Mouse (Mus musculus) midbrain, embryonic 15.5 days (tissue): ENCODE measurements around the gene Rbm25. TPM values are rescaled to one million over a fixed set of nuclear protein-coding genes. Genes with fewer than 3 reads are reported as not detected.
"Not testable (repeated sequence)": the region's sequence is repeated elsewhere in the genome, so short reads cannot be mapped to it uniquely, and the experiment has no call there.

Experiments used
- ATAC-seq: fragments of 200-750 bp; cut with Nextera tagmentation; replicated peaks from 2 replicates; pipeline ENCODE4 v1.8.0; 2017; ENCODE audit warnings: moderate TSS enrichment
- H3K27ac ChIP-seq: fragments of 300-500 bp; sonication (generic); 2 replicates; pipeline ENCODE4 v1.5.1; 2015; ENCODE audit warnings: mild to moderate bottlenecking, inconsistent platforms
- H3K27me3 ChIP-seq: fragments of 300-500 bp; sonication (generic); replicated peaks from 2 replicates; pipeline ENCODE4 v1.6.1; 2015; ENCODE audit warnings: inconsistent platforms
- H3K36me3 ChIP-seq: fragments of 300-500 bp; sonication (generic); replicated peaks from 2 replicates; pipeline ENCODE4 v1.6.1; 2015; ENCODE audit warnings: inconsistent platforms
- H3K4me1 ChIP-seq: fragments of 300-500 bp; sonication (generic); 2 replicates; pipeline ENCODE4 v1.6.1; 2015; ENCODE audit warnings: inconsistent platforms
- H3K4me2 ChIP-seq: fragments of 300-500 bp; sonication (generic); 2 replicates; pipeline ENCODE4 v1.6.1; 2015; ENCODE audit warnings: inconsistent platforms, mild to moderate bottlenecking, moderate library complexity
- H3K4me3 ChIP-seq: fragments of 300-500 bp; sonication (generic); 2 replicates; pipeline ENCODE4 v1.5.1; 2015; ENCODE audit warnings: mild to moderate bottlenecking, inconsistent platforms
- H3K9ac ChIP-seq: fragments of 300-500 bp; sonication (generic); 2 replicates; pipeline ENCODE4 v1.6.1; 2015; ENCODE audit warnings: mild to moderate bottlenecking, inconsistent platforms
- H3K9me3 ChIP-seq: fragments of 300-500 bp; sonication (generic); 2 replicates; pipeline ENCODE4 v1.6.1; 2016; ENCODE audit warnings: inconsistent platforms
- WGBS: fragments of 180-500 bp; shearing (Covaris S2); methylation state at CpG from one replicate; pipeline ENCODE4 v1.1.7; 2015; ENCODE audit warnings: mixed read lengths; 5-methylcytosine and 5-hydroxymethylcytosine counted together
- polyA plus RNA-seq: library from polyadenylated mRNA; unstranded; fragments of >200 nt; fragmentation: Nextera tagmentation; extraction: Ambion mirVana; gene quantifications from 2 replicates; pipeline ENCODE4 v1.2.1, GENCODE M21; 2015

Gene Rbm25
- polyA plus RNA-seq = 248 and 266 TPM in 2 replicates

DNA sequence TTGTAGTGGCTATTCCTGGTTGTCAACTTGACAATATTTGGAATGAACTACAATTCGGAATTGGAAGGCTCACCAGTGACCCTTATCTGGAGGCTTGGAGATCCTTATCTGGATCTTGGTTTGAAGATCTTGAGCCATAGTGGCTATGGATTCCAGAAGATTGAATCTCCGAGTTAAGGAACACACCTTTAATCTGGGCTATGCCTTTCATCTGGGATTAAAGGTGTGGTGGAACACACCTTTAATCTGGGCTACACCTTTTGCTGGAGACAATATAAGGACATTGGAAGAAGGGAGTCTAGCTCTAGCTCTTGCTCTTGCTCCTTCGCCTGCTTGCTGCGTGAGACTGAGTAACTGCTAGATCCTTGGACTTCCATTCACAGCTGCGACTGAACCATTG lies at the start of gene Rbm25:
Rbm25 (plus strand) TSS at position 301 of the 400 bp plus-strand sequence.
- H3K4me1 ChIP-seq, H3K36me3 ChIP-seq, H3K9me3 ChIP-seq, H3K27me3 ChIP-seq, ATAC-seq: not testable (repeated sequence)
- peak within 1 kb of the TSS; percentile 88 for H3K4me3 ChIP-seq
- H3K4me2 ChIP-seq = peak within 1 kb of the TSS; percentile 62
- peak within 1 kb of the TSS; percentile 90 for H3K9ac ChIP-seq
- peak within 1 kb of the TSS; percentile 97 for H3K27ac ChIP-seq
- no CpG with 5 or more reads among the region's 5 CpGs for WGBS

DNA sequence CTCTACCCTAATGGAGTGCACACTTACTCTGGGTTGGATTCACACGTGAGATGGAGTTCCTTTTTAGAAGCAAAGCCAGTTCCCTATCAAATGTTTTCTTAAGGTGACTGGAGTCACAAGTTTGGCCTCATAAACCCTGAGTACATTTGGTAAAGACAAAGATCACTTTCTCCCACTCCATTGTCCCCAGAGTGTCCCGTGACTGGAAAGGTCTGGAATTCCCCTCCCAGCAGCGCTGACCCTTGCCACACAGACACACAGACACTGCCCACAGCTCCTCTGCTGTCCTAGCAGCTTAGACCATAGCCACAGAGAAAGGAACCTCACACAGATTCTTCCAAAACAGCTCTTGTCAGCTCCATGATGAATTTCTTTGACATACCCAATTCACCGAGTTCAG lies 48.9 kb upstream of the Rbm25 start:
- 0 out of 2 replicates have a peak, but pooled peaks cover 8% of the 10 kb centered on the region for H3K36me3 ChIP-seq
- ATAC-seq = no peak
- H3K4me1 ChIP-seq = peaks cover 12% of the 10 kb centered on the region; the same call in 1 of the 2 replicates
- no peak overlapping the region for H3K4me2 ChIP-seq
- H3K27me3 ChIP-seq = no peaks in the 10 kb centered on the region
- H3K9ac ChIP-seq = no peak overlapping the region
- no peak overlapping the region for H3K4me3 ChIP-seq
- 72% methylated on average over 4 of the region's 4 CpGs for WGBS
- H3K27ac ChIP-seq = no peak overlapping the region
- no peaks in the 10 kb centered on the region for H3K9me3 ChIP-seq

DNA sequence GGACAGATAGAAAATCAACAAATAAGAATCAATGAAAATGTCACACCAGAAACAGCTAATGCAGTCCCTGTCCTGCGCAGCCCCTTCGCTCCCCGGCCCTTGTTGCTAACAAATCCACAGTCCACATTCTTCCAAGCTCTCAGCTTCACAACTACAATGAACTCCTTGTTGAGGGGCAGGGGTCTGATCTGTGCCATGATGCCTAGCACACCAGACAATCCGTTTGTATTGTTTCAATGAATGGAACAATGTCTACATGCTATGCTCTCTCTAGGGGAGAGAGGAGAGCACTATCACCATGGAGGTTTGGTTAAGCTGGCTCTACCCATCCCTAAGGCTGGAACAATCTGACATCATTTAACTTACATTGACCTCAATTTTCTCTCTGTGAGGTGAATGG lies 48.3 kb upstream of the Rbm25 start:
- Histone ChIP-seq H3K36me3 (0 out of 2 replicates have a peak, but pooled peaks cover 12% of the 10 kb centered on the region), H3K9ac (no peak overlapping the region), H3K4me1 (peaks cover 12% of the 10 kb centered on the region; the same call in 1 of the 2 replicates), H3K27ac (no peak overlapping the region), H3K4me2 (no peak overlapping the region), H3K9me3 (no peaks in the 10 kb centered on the region), H3K27me3 (no peaks in the 10 kb centered on the region), H3K4me3 (no peak overlapping the region)
- 62% methylated on average over 4 of the region's 4 CpGs for WGBS
- ATAC-seq = no peak

DNA sequence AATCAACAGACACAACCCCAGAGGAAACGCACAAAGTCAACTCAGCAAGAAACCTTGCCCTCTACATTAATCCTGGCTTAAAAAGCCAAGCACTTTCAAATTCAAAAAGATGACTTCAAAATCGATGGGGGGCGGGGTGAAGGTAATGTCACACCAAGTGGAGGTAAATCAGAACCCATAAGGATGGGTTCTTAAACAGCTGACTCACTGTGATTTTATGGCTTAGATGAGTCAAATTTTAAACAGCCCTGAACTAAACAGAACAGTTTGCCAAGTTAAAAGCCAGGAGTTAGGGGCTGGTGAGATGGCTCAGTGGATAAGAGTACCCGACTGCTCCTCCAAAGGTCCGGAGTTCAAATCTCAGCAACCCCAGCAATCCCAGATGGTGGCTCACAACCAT lies 44.4 kb upstream of the Rbm25 start:
- peaks cover 45% of the 10 kb centered on the region for H3K36me3 ChIP-seq
- WGBS = 95% methylated on average over 5 of the region's 5 CpGs

GRCm38 (mm10) chr12:83591754-83592501 lies 39.1 kb upstream of the Rbm25 start:
- WGBS = 91% methylated on average over 8 of the region's 8 CpGs
- Histone ChIP-seq H3K4me2 (no peak overlapping the region), H3K9ac (no peak overlapping the region), H3K9me3 (no peaks in the 10 kb centered on the region), H3K27ac (no peak overlapping the region), H3K4me1 (peaks cover 40% of the 10 kb centered on the region), H3K36me3 (peaks cover 51% of the 10 kb centered on the region), H3K27me3 (no peaks in the 10 kb centered on the region), H3K4me3 (no peak overlapping the region)
- no peak for ATAC-seq

More for the DNA sequence above, 44.4 kb upstream of the Rbm25 start:
- Histone ChIP-seq H3K4me3 (no peak overlapping the region), H3K27ac (no peak overlapping the region), H3K9me3 (no peaks in the 10 kb centered on the region), H3K9ac (no peak overlapping the region), H3K4me2 (no peak overlapping the region), H3K4me1 (no peaks in the 10 kb centered on the region), H3K27me3 (no peaks in the 10 kb centered on the region)
- no peak for ATAC-seq

DNA sequence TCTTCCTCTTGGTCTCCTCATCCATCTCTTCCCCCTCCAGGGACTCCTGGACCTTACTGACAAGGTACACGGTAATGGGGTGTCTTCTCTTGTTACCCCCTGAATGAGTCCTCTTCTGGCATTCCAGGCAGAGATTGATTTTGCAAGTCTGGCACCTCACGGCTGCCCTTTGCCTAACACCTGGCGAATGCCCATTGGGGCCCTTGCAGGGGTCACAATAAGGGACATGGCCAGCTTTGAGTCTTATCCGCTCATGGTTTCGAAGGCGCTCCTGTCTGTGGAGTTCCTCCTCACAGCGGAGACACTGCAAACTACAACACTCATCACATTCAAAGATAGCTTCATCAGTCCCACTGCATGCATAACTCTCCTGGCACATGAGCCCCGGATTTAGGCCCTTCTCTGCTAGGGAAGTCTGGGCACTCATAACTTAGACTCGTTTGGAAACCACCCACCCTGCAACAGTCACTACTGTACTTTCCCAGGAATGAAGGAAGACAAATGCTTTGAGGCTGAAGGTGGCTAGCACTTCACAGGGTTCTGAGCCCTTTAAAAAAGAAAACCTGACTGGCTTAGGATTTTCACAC lies 36.5 kb upstream of the Rbm25 start:
- Histone ChIP-seq H3K36me3 (peaks cover 31% of the 10 kb centered on the region), H3K9ac (no peak overlapping the region), H3K27me3 (no peaks in the 10 kb centered on the region), H3K4me1 (peaks cover 40% of the 10 kb centered on the region), H3K4me3 (no peak overlapping the region), H3K27ac (no peak overlapping the region), H3K9me3 (no peaks in the 10 kb centered on the region), H3K4me2 (0 out of 2 replicates have a peak overlapping the region, but pooled peaks have one; percentile 73)
- no peak for ATAC-seq
- 92% methylated on average over 9 of the region's 9 CpGs for WGBS

- H3K36me3 ChIP-seq = peaks cover 17% of the 10 kb centered on the region
- H3K4me1 ChIP-seq = peaks cover 40% of the 10 kb centered on the region
- no peaks in the 10 kb centered on the region for H3K27me3 ChIP-seq
- H3K9me3 ChIP-seq = no peaks in the 10 kb centered on the region
- H3K4me2 ChIP-seq = peak overlapping the region; percentile 73
- peak overlapping the region; percentile 93 for H3K27ac ChIP-seq
- H3K4me3 ChIP-seq = peak overlapping the region; percentile 88
- H3K9ac ChIP-seq = peak overlapping the region; percentile 90
- 3% methylated on average over 19 of the region's 20 CpGs for WGBS
- no peak; the same call in 1 of the 2 replicates for ATAC-seq
These were observed 34.7 kb upstream of the Rbm25 start for GRCm38 (mm10) chr12:83596191-83596954.

- peaks cover 39% of the 10 kb centered on the region for H3K4me1 ChIP-seq
- peak; percentile 99 for ATAC-seq
- WGBS = under 1% methylated on average over 24 of the region's 28 CpGs
- H3K36me3 ChIP-seq = peaks cover 11% of the 10 kb centered on the region; the same call in 1 of the 2 replicates
- H3K27ac ChIP-seq = peak within 1 kb of the TSS; percentile 93
- H3K27me3 ChIP-seq = no peaks in the 10 kb centered on the region
- H3K4me2 ChIP-seq = peak within 1 kb of the TSS; percentile 73
- peak within 1 kb of the TSS; percentile 88 for H3K4me3 ChIP-seq
- H3K9ac ChIP-seq = peak within 1 kb of the TSS; percentile 90
- no peaks in the 10 kb centered on the region for H3K9me3 ChIP-seq
These were observed 34.0 kb upstream of the Rbm25 start, which contains the start of gene Zfyve1 for GRCm38 (mm10) chr12:83597025-83597501. Gene Zfyve1, minus strand, starts transcription at chr12:83597222.

DNA sequence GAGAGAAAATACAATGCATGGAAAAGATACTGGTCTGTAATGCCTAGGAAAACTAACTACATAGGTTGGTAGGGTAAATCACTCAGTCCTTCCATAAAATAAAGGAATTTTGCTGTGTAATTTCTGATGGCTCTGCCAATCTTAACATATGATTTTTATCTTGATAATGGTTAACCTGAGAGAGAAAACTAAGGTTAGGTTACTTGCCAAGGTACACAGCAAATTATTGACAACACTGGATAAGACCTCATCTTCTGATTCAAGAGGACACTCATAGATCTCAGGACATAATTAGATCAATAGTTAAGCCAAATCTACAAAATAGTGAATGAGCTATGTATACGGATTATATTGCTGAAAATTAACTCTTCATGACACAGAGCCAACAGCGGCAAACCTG lies 33.2 kb upstream of the Rbm25 start:
- Histone ChIP-seq H3K4me2 (no peak overlapping the region), H3K9ac (no peak overlapping the region), H3K9me3 (no peaks in the 10 kb centered on the region), H3K27ac (no peak overlapping the region), H3K36me3 (peaks cover 8% of the 10 kb centered on the region; the same call in 1 of the 2 replicates), H3K27me3 (no peaks in the 10 kb centered on the region), H3K4me1 (peaks cover 32% of the 10 kb centered on the region), H3K4me3 (no peak overlapping the region)
- ATAC-seq = no peak
- 80% methylated on average over 2 of the region's 2 CpGs for WGBS

DNA sequence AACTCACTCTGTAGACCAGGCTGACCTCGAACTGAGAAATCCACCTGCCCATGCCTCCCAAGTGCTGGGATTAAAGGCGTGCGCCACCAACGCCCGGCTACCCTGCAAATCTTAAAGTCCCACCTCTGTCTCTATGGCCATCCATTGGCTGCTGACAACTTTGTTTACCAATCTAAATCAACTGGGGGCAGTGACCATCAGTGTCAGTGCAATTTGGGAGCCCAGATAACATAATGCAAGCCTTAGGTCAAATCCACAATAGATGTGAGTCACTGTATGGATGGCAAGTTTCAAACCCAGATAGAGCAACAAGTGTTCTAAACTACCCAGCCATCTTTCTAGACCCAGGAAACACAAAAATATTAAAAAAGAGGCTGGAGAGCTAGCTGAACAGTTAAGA lies 28.8 kb upstream of the Rbm25 start:
- H3K9me3 ChIP-seq = no peaks in the 10 kb centered on the region
- 91% methylated on average over 5 of the region's 5 CpGs for WGBS
- H3K27ac ChIP-seq = no peak overlapping the region

GRCm38 (mm10) chr12:83606411-83606810 lies 24.6 kb upstream of the Rbm25 start:
- ATAC-seq, H3K4me1 ChIP-seq, H3K9ac ChIP-seq, H3K4me2 ChIP-seq, H3K27ac ChIP-seq, H3K9me3 ChIP-seq, H3K4me3 ChIP-seq, H3K27me3 ChIP-seq, H3K36me3 ChIP-seq: not testable (repeated sequence)
- WGBS = 93% methylated on average over 2 of the region's 2 CpGs

More for the DNA sequence above, 28.8 kb upstream of the Rbm25 start:
- Histone ChIP-seq H3K27me3 (no peaks in the 10 kb centered on the region), H3K9ac (no peak overlapping the region), H3K36me3 (no peaks in the 10 kb centered on the region), H3K4me3 (no peak overlapping the region), H3K4me2 (no peak overlapping the region), H3K4me1 (no peaks in the 10 kb centered on the region)
- no peak for ATAC-seq

GRCm38 (mm10) chr12:83617261-83617660 lies 13.8 kb upstream of the Rbm25 start:
- Histone ChIP-seq H3K36me3 (no peaks in the 10 kb centered on the region), H3K9me3 (no peaks in the 10 kb centered on the region), H3K9ac (no peak overlapping the region), H3K4me2 (no peak overlapping the region), H3K27me3 (no peaks in the 10 kb centered on the region), H3K4me1 (no peaks in the 10 kb centered on the region), H3K4me3 (no peak overlapping the region), H3K27ac (no peak overlapping the region)
- no peak for ATAC-seq
- 96% methylated on average over 5 of the region's 5 CpGs for WGBS
